Mouse (Mus musculus) E14TG2a.4 (cell line): ENCODE measurements around the gene Gm21860.
A peak's percentile ranks its signal among the peaks of the same experiment; 100 is the strongest.
"Not testable (repeated sequence)": the region's sequence is repeated elsewhere in the genome, so short reads cannot be mapped to it uniquely, and the experiment has no call there.

Experiments
- H3K27me3 ChIP-seq: 2 replicates; pipeline ENCODE4 v1.6.1; 2014; ENCODE audit warnings: low read length, control low read depth; ENCODE audit not compliant: insufficient read depth
- H3K36me3 ChIP-seq: 2 replicates; pipeline ENCODE4 v1.6.1; 2014; ENCODE audit warnings: low read length, control low read depth; ENCODE audit not compliant: insufficient read depth
- H3K4me1 ChIP-seq: replicated peaks from 2 replicates; pipeline ENCODE4 v1.6.1; 2014; ENCODE audit warnings: low read depth, low read length, control low read depth
- H3K4me3 ChIP-seq: replicated peaks from 2 replicates; pipeline ENCODE4 v1.5.1; 2014; ENCODE audit warnings: mild to moderate bottlenecking, low read length
- H3K9me3 ChIP-seq: 2 replicates; pipeline ENCODE4 v1.6.1; 2014; ENCODE audit warnings: low read length, control low read depth
- CTCF ChIP-seq: conservative IDR thresholded peaks from 2 replicates; pipeline ENCODE4 v1.5.1; 2014; ENCODE audit warnings: low read length
- NANOG ChIP-seq: IDR thresholded peaks from 2 replicates; pipeline ENCODE4 v1.6.1; 2014; ENCODE audit warnings: borderline replicate concordance, low read length, mixed read lengths
- POU5F1 ChIP-seq: IDR thresholded peaks from 2 replicates; pipeline ENCODE4 v1.6.1; 2014; ENCODE audit warnings: low read length, borderline replicate concordance

The Gm21860 gene

GRCm38 (mm10) chrY:90754721-90755120, at the start of gene Gm21860:
Gene Gm21860, minus strand, starts transcription at chrY:90754821.
- H3K4me3 ChIP-seq, H3K36me3 ChIP-seq: not testable (repeated sequence)

GRCm38 (mm10) chrY:90784438-90784837, 29.8 kb upstream of the Gm21860 start, which contains the start of gene Gm47283:
Gene Gm47283, plus strand, starts transcription at chrY:90784738.
- H3K36me3 ChIP-seq, H3K4me3 ChIP-seq, H3K27me3 ChIP-seq, H3K4me1 ChIP-seq, H3K9me3 ChIP-seq: not testable (repeated sequence)

More at GRCm38 (mm10) chrY:90754721-90755120, at the start of gene Gm21860:
- not testable (repeated sequence) for H3K9me3 ChIP-seq, H3K27me3 ChIP-seq, H3K4me1 ChIP-seq

DNA sequence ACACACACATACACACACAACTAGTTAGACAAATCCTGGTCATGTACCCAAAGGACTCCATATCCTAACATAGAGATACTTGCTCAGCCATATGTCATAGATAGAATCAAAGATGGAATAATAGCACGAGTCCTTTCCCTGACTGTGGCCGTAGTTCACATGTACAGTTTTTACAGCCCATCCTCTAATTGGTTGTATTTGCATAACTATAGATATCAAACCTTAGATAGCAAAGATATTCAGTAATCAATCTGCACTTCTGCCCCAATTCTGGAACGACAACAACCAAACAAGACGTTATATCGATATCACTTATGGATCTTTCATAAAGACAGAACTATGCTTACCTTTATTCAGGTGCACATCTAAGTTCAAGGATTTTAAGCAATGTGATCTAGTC, 9.4 kb downstream of the Gm21860 start:
- H3K4me3 ChIP-seq, H3K27me3 ChIP-seq, H3K4me1 ChIP-seq: not testable (repeated sequence)
- Histone ChIP-seq H3K9me3 (peaks cover 49% of the 10 kb centered on the region), H3K36me3 (peaks cover 39% of the 10 kb centered on the region)

DNA sequence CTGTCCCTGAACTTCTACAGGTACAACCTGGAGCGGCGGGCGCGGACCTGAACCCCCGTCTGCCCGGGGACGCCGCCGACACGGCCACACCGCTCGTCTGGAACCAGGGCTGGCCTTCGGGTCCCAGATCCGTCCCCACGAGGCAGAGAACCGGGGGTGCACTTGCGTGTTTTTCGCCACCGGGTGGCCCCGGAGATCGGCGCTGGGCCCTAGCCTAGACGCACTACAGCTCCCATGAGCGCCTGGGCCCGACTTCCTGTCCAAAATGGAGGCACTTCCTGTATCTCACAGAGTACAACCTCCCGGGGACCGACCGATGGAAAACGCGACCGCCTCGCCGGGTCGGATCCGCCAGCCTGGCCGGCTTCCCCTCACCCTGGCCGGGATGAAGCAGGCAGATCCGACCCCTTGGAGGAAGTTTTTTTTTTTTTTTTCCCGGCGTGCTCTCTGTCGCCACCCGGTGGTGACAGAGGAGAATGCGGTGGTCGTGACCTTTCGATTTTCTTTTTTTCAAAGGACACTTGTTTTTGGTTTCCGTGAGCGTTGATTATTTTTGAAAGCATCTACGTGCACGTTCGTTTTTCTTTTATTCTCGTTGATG, 10.1 kb downstream of the Gm21860 start:
- H3K36me3 ChIP-seq = peaks cover 47% of the 10 kb centered on the region

GRCm38 (mm10) chrY:90743811-90744220, 10.8 kb downstream of the Gm21860 start:
- H3K4me1 ChIP-seq = no peaks in the 10 kb centered on the region
- peaks cover 53% of the 10 kb centered on the region for H3K36me3 ChIP-seq
- no peak overlapping the region; the same call in 1 of the 2 replicates for H3K4me3 ChIP-seq
- H3K27me3 ChIP-seq = no peaks in the 10 kb centered on the region
- TF ChIP-seq CTCF (no peak), NANOG (no peak), POU5F1 (no peak)
- H3K9me3 ChIP-seq = peaks cover 64% of the 10 kb centered on the region

More for the DNA sequence above, 10.1 kb downstream of the Gm21860 start:
- peak overlapping the region; percentile 53 for H3K4me3 ChIP-seq
- not testable (repeated sequence) for H3K4me1 ChIP-seq, H3K27me3 ChIP-seq
- H3K9me3 ChIP-seq = peaks cover 57% of the 10 kb centered on the region

- Histone ChIP-seq H3K9me3 (peaks cover 70% of the 10 kb centered on the region), H3K36me3 (peaks cover 59% of the 10 kb centered on the region), H3K4me3 (peak overlapping the region; percentile 50; the same call in 1 of the 2 replicates)
- not testable (repeated sequence) for H3K4me1 ChIP-seq, H3K27me3 ChIP-seq
Measured at GRCm38 (mm10) chrY:90743053-90743810, 11.4 kb downstream of the Gm21860 start.

DNA sequence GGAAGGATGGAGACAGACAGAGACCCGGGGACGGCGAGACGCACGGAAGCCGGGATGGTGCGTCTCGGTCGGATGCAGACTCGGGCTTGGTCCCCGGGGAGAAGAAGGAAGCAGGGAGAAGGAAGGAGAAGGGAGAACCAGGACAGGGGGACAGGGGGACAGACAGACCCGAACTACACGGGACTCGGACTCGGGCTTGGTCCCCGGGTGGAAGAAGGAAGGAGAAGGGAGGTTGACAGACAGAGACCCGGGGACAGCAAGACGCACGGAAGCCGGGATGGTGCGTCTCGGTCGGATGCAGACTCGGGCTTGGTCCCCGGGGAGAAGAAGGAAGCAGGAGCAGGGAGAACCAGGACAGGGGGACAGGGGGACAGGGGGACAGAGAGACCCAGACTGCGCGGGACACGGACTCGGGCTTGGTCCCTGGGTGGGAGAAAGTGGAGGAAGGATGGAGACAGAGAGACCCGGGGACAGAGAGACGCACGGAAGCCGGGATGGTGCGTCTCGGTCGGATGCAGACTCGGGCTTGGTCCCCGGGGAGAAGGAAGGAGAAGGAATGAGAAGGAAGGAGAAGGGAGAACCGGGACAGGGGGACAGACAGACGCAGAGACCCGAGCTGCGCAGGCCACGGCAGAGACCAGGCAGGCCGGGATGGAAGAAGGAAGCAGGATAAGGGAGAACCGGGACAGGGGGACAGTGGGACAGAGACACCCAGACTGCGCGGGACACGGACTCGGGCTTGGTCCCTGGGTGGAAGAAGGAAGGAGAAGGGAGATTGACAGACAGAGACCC, 12.2 kb downstream of the Gm21860 start:
- H3K4me1 ChIP-seq = not testable (repeated sequence)
- H3K9me3 ChIP-seq = peaks cover 77% of the 10 kb centered on the region

GRCm38 (mm10) chrY:90741452-90742260, 13.0 kb downstream of the Gm21860 start:
- Histone ChIP-seq H3K36me3 (peaks cover 66% of the 10 kb centered on the region), H3K4me3 (peak overlapping the region; percentile 50), H3K9me3 (peaks cover 84% of the 10 kb centered on the region)
- not testable (repeated sequence) for H3K4me1 ChIP-seq, H3K27me3 ChIP-seq

More for the DNA sequence above, 12.2 kb downstream of the Gm21860 start:
- peak overlapping the region; percentile 50; the same call in 1 of the 2 replicates for H3K4me3 ChIP-seq
- H3K27me3 ChIP-seq = not testable (repeated sequence)
- H3K36me3 ChIP-seq = peaks cover 64% of the 10 kb centered on the region

GRCm38 (mm10) chrY:90741006-90741405, 13.6 kb downstream of the Gm21860 start:
- Histone ChIP-seq H3K9me3 (peaks cover 90% of the 10 kb centered on the region), H3K4me3 (peak overlapping the region; percentile 50), H3K36me3 (peaks cover 69% of the 10 kb centered on the region)
- H3K4me1 ChIP-seq, H3K27me3 ChIP-seq: not testable (repeated sequence)
